22 mouse cellular contexts compared by ENCODE assay signal in genomic region chr1:69680501-69680900, GRCm38 (mm10).
"Had no signal": no experiment of that assay in that cellular context is flagged by ENCODE, and none has a peak within 500 bp of the region (broad histone marks: within the 10 kb centered on the region; RNA-seq: fewer than 3 reads in every experiment).

No protein-coding gene starts in this region.

- H3K27ac ChIP-seq: kidney, postnatal 0 days; layer of hippocampus, adult 2 months; limb, embryonic 10.5 days; limb, embryonic 13.5 days; liver, embryonic 14.5 days; macrophage; midbrain, embryonic 12.5 days; midbrain, embryonic 15.5 days; neural tube, embryonic 12.5 days; neural tube, embryonic 15.5 days; stomach, embryonic 15.5 days had no signal

- H3K4me1 ChIP-seq: limb, embryonic 10.5 days; neural tube, embryonic 12.5 days; stomach, embryonic 15.5 days had no signal

- H3K4me2 ChIP-seq: limb, embryonic 13.5 days; lung, embryonic 14.5 days; midbrain, embryonic 12.5 days; midbrain, embryonic 15.5 days; neural tube, embryonic 12.5 days; neural tube, embryonic 15.5 days; stomach, embryonic 15.5 days had no signal

- DNase-seq: kidney, postnatal 25 days; layer of hippocampus, adult 9-11 months; liver; liver, postnatal 0 days; lung, embryonic 14.5 days; right cerebral cortex, adult 18-20 months; right cerebral cortex, postnatal 14 days; right cerebral cortex, postnatal 4 days; spleen, adult 18-20 months; thymus, postnatal 25 days had no signal

- H3K9me3 ChIP-seq: limb, embryonic 10.5 days; limb, embryonic 13.5 days; midbrain, embryonic 12.5 days; midbrain, embryonic 15.5 days; neural tube, embryonic 12.5 days; neural tube, embryonic 15.5 days; stomach, embryonic 15.5 days had no signal

- H3K36me3 ChIP-seq: limb, embryonic 10.5 days; limb, embryonic 13.5 days; midbrain, embryonic 12.5 days; midbrain, embryonic 15.5 days; neural tube, embryonic 12.5 days; neural tube, embryonic 15.5 days; stomach, embryonic 15.5 days had no signal

- H3K27me3 ChIP-seq: midbrain, embryonic 12.5 days; midbrain, embryonic 15.5 days; neural tube, embryonic 12.5 days; neural tube, embryonic 15.5 days; stomach, embryonic 15.5 days had no signal

- ATAC-seq: liver, postnatal 0 days; lung, postnatal 0 days; midbrain, embryonic 15.5 days had no signal

- H3K9ac ChIP-seq: limb, embryonic 13.5 days; liver, embryonic 14.5 days; liver, postnatal 0 days; lung, embryonic 14.5 days; midbrain, embryonic 12.5 days; midbrain, embryonic 15.5 days; neural tube, embryonic 12.5 days; neural tube, embryonic 15.5 days; stomach, embryonic 15.5 days had no signal

- H3K4me3 ChIP-seq: layer of hippocampus, adult 2 months; limb, embryonic 10.5 days; limb, embryonic 13.5 days; midbrain, embryonic 12.5 days; midbrain, embryonic 15.5 days; neural tube, embryonic 12.5 days; neural tube, embryonic 15.5 days; stomach, embryonic 15.5 days had no signal
